Mouse (Mus musculus): ENCODE results near the gene Eif4g1. TPM values are rescaled to one million over a fixed set of nuclear protein-coding genes. Genes with fewer than 3 reads are reported as not detected.

The Eif4g1 gene
- polyA plus RNA-seq, 1 experiment from 2014 or later, result 146 TPM

- Histone ChIP-seq H3K4me2 (no peak overlapping the region), H3K4me1 (no peaks in the 10 kb centered on the region), H3K9ac (no peak overlapping the region), H3K4me3 (no peak overlapping the region), H3K9me3 (no peaks in the 10 kb centered on the region), H3K27me3 (replicated peaks) (no peaks in the 10 kb centered on the region), H3K36me3 (replicated peaks) (no peaks in the 10 kb centered on the region), H3K27ac (peak overlapping the region; percentile 42)
- 64% methylated on average over 8 of the region's 8 CpGs for WGBS
- peak; percentile 52 for ATAC-seq (replicated peaks)
Measured at GRCm38 (mm10) chr16:20638367-20638766, 29.7 kb upstream of the Eif4g1 start.

- Histone ChIP-seq H3K27me3 (replicated peaks) (no peaks in the 10 kb centered on the region), H3K4me3 (no peak overlapping the region), H3K9ac (no peak overlapping the region), H3K36me3 (replicated peaks) (no peaks in the 10 kb centered on the region), H3K4me2 (no peak overlapping the region), H3K9me3 (no peaks in the 10 kb centered on the region), H3K4me1 (no peaks in the 10 kb centered on the region), H3K27ac (no peak overlapping the region)
- peak; percentile 58 for ATAC-seq (replicated peaks)
- WGBS, result 2% methylated on average over 8 of the region's 8 CpGs
Measured at GRCm38 (mm10) chr16:20642161-20642560, 26.0 kb upstream of the Eif4g1 start.

DNA sequence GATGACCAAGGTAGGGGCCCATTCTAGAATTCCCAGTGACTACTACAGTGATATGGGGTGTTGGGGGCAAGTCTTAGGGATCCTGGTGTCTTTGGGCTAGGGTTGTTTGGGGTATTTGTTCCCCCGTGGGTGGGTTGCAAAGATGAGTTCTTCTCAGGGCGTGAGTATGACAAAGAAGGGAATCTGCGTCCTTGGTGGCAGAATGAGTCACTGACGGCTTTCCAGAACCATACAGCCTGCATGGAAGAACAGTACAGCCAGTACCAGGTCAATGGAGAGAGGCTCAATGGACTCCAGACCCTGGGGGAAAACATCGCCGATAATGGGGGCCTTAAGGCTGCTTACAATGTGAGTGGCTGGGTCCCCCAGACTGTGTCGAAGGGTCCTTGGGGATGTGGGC lies 24.2 kb upstream of the Eif4g1 start:
- Histone ChIP-seq H3K4me2 (no peak overlapping the region), H3K36me3 (replicated peaks) (no peaks in the 10 kb centered on the region), H3K9ac (no peak overlapping the region), H3K4me3 (no peak overlapping the region), H3K27me3 (replicated peaks) (no peaks in the 10 kb centered on the region), H3K27ac (no peak overlapping the region), H3K9me3 (no peaks in the 10 kb centered on the region), H3K4me1 (no peaks in the 10 kb centered on the region)
- 89% methylated on average over 7 of the region's 7 CpGs for WGBS
- no peak for ATAC-seq (replicated peaks)

DNA sequence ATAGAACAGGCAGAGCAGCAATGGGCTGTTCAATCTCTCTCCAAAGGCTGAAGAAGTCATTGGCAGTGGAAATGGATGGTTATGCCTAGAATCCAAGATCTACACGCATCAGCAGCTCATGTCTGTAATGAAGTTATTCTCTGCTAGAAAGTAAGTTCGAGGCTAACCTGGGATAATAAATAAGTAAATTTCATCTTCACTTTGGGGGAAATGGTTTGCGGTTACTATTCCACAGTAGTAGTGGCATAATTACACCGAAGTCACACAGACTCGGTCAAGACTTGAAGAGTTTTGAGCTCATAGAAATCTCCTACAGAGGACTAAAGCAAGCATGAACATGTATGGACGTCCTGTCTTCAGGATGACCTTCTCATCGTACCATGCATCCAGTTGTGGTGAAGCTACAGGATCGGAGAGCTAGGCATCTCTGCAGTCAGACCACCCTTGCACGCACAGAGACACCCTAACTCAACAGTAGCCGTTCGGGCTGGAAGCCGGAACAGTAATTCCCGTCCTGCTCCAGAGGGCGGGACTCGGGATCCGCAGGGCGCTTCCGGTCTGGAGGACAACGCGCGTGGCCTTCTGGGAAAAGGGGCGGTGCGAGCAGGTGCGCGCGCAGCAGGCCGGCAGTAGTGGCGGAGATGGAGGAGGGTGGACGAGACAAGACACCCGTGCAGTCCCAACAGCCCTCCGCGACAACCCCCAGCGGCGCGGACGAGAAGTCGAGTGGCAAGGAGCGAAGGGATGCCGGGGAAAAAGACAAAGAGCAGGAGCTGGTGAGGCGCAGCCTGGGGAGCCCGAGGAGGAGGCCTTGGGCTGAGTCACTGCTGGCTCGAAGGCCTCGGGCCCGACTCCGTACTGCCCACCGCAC lies 16.8 kb upstream of the Eif4g1 start, which contains the start of gene Psmd2:
TSS of gene Psmd2 (plus strand) at position 577 of the 871 bp plus-strand sequence.
- peak within 1 kb of the TSS; percentile 93 for H3K4me2 ChIP-seq
- H3K27me3 ChIP-seq (replicated peaks), result no peaks in the 10 kb centered on the region
- peak within 1 kb of the TSS; percentile 80 for H3K9ac ChIP-seq
- H3K4me1 ChIP-seq, result peaks cover 23% of the 10 kb centered on the region
- ATAC-seq (replicated peaks), result peak; percentile 98
- 2% methylated on average over 46 of the region's 46 CpGs for WGBS
- H3K4me3 ChIP-seq, result peak within 1 kb of the TSS; percentile 90
- H3K27ac ChIP-seq, result peak within 1 kb of the TSS; percentile 83
- H3K9me3 ChIP-seq, result no peaks in the 10 kb centered on the region
- peaks cover 18% of the 10 kb centered on the region; the same call in 1 of the 2 replicates for H3K36me3 ChIP-seq (replicated peaks)

DNA sequence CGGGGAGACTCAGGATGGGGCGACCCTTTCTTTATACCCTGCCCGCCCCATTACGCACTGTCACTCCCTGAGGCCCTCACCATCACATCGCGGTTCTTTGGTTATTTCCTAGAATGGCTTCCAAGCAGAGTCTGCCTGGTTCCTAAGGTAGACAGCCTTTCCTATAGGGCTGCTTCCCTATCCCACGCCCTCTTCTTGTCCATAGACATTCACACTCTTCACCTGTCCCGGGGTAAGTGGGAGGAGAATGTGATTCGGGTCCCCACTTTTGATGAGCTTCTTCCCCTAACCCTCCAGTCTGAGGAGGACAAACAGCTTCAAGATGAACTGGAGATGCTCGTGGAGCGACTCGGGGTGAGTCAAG lies 16.2 kb upstream of the Eif4g1 start:
- no peaks in the 10 kb centered on the region for H3K9me3 ChIP-seq
- no peaks in the 10 kb centered on the region for H3K27me3 ChIP-seq (replicated peaks)
- no peak for ATAC-seq (replicated peaks)
- peak overlapping the region; percentile 80 for H3K9ac ChIP-seq
- peak overlapping the region; percentile 90 for H3K4me3 ChIP-seq
- peaks cover 23% of the 10 kb centered on the region for H3K4me1 ChIP-seq
- WGBS, result 11% methylated on average over 12 of the region's 12 CpGs
- peaks cover 24% of the 10 kb centered on the region for H3K36me3 ChIP-seq (replicated peaks)
- peak overlapping the region; percentile 72 for H3K27ac ChIP-seq
- peak overlapping the region; percentile 93 for H3K4me2 ChIP-seq

GRCm38 (mm10) chr16:20653315-20653714 lies 14.8 kb upstream of the Eif4g1 start:
- Histone ChIP-seq H3K9me3 (no peaks in the 10 kb centered on the region), H3K9ac (no peak overlapping the region; the same call in 1 of the 2 replicates), H3K27me3 (replicated peaks) (no peaks in the 10 kb centered on the region), H3K4me2 (peak overlapping the region; percentile 93; the same call in 1 of the 2 replicates), H3K4me1 (peaks cover 23% of the 10 kb centered on the region), H3K4me3 (peak overlapping the region; percentile 3; the same call in 1 of the 2 replicates), H3K27ac (no peak overlapping the region), H3K36me3 (replicated peaks) (peaks cover 38% of the 10 kb centered on the region)
- ATAC-seq (replicated peaks), result no peak
- 51% methylated on average over 2 of the region's 2 CpGs for WGBS

DNA sequence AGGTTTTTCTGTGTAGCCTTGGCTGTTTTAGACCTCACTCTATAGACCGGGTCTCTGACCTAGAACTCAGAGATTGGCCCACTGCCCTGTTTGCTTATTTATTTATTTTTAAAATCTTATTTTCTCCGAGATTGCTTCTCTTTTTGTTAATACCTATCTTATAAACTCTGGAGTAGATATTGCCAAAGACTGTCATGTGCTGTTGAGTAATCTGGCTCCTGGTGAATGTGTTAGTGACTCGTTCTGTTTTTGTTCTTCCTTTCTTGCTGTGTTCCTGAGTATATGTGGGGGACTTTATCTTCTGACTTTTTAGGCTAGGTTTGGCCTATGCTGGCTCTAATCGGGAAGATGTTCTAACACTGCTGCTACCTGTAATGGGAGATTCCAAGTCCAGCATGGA lies 10.5 kb upstream of the Eif4g1 start:
- ATAC-seq (replicated peaks), result no peak
- Histone ChIP-seq H3K9ac (no peak overlapping the region), H3K4me2 (no peak overlapping the region), H3K27ac (no peak overlapping the region), H3K27me3 (replicated peaks) (no peaks in the 10 kb centered on the region), H3K9me3 (no peaks in the 10 kb centered on the region), H3K4me1 (peaks cover 11% of the 10 kb centered on the region), H3K36me3 (replicated peaks) (peaks cover 79% of the 10 kb centered on the region), H3K4me3 (no peak overlapping the region)
- 94% methylated on average over 4 of the region's 4 CpGs for WGBS

DNA sequence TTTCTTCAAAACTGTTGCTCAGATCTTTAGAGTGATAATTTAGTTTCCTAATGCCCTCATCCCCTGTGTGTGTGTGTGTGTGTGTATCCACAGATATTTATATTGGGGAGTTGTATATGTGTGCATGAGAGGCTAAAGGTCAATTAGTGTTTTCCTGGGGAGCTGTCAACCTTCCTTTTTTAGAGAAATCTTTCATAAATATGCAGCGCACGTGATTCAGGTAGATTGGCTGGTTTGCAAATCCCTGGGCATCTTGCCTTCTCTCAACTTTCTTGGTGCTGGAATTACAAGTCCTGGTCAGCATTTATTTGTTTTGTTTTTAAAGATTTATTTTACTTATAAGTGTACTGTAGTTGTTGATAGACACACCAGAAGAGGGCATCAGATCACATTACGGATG lies 2.2 kb downstream of the Eif4g1 start:
- Histone ChIP-seq H3K27ac (no peak overlapping the region), H3K4me1 (peaks cover 22% of the 10 kb centered on the region), H3K4me2 (no peak overlapping the region), H3K36me3 (replicated peaks) (no peaks in the 10 kb centered on the region), H3K9ac (no peak overlapping the region), H3K9me3 (no peaks in the 10 kb centered on the region), H3K27me3 (replicated peaks) (no peaks in the 10 kb centered on the region), H3K4me3 (no peak overlapping the region)
- no peak for ATAC-seq (replicated peaks)
- WGBS, result 90% methylated on average over 3 of the region's 3 CpGs

- Histone ChIP-seq H3K4me3 (peak overlapping the region; percentile 81), H3K4me1 (peaks cover 23% of the 10 kb centered on the region), H3K9me3 (no peaks in the 10 kb centered on the region), H3K27me3 (replicated peaks) (no peaks in the 10 kb centered on the region), H3K9ac (no peak overlapping the region), H3K36me3 (replicated peaks) (peaks cover 9% of the 10 kb centered on the region; the same call in 1 of the 2 replicates), H3K27ac (no peak overlapping the region), H3K4me2 (peak overlapping the region; percentile 80)
- WGBS, result 19% methylated on average over 6 of the region's 6 CpGs
- no peak for ATAC-seq (replicated peaks)
Measured at GRCm38 (mm10) chr16:20671886-20672285, 3.8 kb downstream of the Eif4g1 start.

- Histone ChIP-seq H3K36me3 (replicated peaks) (peaks cover 9% of the 10 kb centered on the region; the same call in 1 of the 2 replicates), H3K9ac (peak overlapping the region; percentile 90), H3K4me1 (peaks cover 23% of the 10 kb centered on the region), H3K4me3 (peak overlapping the region; percentile 81), H3K27ac (peak overlapping the region; percentile 84), H3K9me3 (no peaks in the 10 kb centered on the region), H3K4me2 (peak overlapping the region; percentile 80), H3K27me3 (replicated peaks) (no peaks in the 10 kb centered on the region)
- ATAC-seq (replicated peaks), result peak; percentile 97
- under 1% methylated on average over 38 of the region's 38 CpGs for WGBS
Measured at GRCm38 (mm10) chr16:20672500-20672902, 4.4 kb downstream of the Eif4g1 start.

DNA sequence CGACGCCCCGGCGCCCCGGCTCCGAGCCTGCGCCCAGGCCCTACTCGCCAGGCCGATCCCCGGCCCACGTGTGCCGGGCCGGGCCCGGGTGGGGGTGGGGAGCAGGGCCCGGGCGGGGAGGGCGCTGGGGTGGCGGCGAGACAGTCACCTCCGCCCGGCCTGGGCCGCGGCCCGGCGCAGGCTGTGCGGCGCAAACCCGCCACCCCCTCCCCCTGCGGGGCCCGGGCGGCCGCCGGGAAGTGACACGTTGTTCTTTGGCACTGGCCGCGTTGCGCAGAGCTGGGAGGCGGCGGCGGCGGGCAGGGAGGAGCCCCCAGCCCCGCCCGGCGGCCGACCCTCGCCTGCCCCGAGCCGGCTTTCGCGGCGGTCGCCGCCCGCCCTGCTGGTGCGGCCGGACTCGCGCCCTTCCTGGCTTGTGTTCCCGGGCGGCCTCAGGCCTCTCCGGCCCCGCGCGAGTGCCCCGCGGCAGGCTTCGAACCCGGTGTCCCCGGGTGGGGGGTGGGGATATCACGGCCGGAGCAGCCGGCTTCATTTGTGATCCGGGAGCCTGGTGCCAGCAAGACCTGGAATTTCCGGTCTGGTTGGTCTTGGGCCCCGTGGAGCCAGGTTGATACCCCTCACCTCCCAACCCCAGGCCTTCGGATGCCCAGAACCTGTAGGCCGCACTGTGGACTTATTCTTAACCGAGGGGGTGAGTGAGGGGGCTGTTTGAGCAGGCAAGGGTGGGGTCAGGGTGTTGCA lies 5.0 kb downstream of the Eif4g1 start:
- under 1% methylated on average over 40 of the region's 78 CpGs for WGBS

DNA sequence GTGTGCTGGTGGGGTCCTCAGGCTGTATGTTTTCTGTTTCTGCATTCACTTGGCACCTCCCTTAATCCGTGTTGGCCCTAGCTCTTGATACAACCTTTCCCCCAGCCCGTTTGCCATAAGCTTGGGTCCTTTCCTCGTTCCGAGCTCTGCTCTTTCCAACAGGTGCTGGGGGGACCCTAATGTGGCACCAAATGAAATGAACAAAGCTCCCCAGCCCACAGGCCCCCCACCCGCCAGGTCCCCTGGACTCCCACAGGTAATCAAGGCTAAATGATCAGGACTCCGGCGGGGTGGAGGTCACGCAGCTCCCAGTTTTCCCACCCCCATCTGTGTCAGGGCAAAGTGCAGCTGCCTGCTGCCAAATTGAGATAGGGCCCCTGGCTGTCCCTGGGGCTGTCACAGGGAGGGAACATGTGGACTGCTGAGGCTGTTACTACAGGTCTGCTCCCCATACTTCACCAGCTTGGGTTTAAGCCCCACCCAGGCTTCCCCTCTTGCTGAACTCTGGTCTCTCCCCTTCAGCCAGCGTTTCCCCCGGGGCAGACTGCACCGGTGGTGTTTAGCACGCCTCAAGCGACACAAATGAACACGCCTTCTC lies 5.7 kb downstream of the Eif4g1 start:
- Histone ChIP-seq H3K27ac (no peak overlapping the region; the same call in 1 of the 2 replicates), H3K27me3 (replicated peaks) (no peaks in the 10 kb centered on the region), H3K4me1 (peaks cover 23% of the 10 kb centered on the region), H3K9me3 (no peaks in the 10 kb centered on the region), H3K4me3 (peak overlapping the region; percentile 81), H3K36me3 (replicated peaks) (peaks cover 22% of the 10 kb centered on the region), H3K9ac (peak overlapping the region; percentile 90), H3K4me2 (peak overlapping the region; percentile 80)
- no peak for ATAC-seq (replicated peaks)
- 14% methylated on average over 14 of the region's 14 CpGs for WGBS

More for the DNA sequence above, 5.0 kb downstream of the Eif4g1 start:
- Histone ChIP-seq H3K4me1 (peaks cover 23% of the 10 kb centered on the region), H3K4me2 (peak overlapping the region; percentile 80), H3K27me3 (replicated peaks) (no peaks in the 10 kb centered on the region), H3K4me3 (peak overlapping the region; percentile 81), H3K9ac (peak overlapping the region; percentile 90), H3K27ac (peak overlapping the region; percentile 84), H3K9me3 (no peaks in the 10 kb centered on the region), H3K36me3 (replicated peaks) (peaks cover 15% of the 10 kb centered on the region; the same call in 1 of the 2 replicates)
- ATAC-seq (replicated peaks), result peak; percentile 86

Data from midbrain, embryonic 15.5 days (tissue).